Mouse (Mus musculus): Measurements from ENCODE around the gene Kif9.

Kif9 gene

DNA sequence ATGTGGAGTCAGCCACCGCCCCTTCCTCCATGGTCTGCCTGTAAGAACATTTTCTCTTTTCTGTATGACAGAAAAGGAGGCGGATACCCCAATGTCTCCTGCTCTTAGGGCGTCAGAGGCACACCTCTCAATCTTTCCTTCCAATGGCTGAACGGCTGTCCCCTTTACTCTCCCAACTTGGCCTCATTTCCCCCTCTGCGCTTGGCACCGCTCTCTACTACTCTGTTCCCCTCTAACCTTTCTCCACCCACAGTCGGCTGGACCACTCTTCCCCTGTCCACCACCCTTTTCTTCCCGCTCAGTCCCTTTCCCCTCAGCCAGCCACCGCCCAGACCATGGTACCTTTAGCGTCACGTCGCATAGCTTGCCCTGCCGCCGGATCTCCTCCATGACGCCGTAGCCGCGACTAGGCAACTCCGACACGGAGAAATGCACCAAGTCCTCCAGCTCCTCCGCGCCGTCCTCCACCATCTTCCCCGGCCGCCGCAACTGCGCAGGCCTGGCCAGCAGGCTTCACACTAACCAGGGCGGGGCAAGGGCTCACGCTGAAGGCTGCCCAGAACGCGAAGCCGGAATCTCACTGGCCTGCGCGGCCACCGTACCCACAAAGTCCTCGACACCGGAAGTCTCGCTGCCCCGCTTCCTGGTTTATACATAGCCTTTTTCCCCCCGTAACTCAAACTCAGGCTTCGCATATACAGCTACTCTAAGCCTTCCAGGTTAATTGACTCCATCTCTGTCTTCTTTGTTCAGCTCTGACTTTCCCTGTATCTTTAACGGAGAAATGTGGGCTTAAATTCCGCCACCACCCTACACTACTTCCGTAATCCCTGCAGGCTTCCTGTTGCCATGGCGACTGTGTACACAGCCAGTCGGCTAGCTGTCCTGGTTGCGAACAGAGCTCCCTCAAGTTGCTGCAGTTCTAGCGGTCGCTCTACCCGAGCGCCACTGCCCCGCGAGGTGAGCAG lies at the start of gene Kif9, which contains the start of gene Klhl18:
Kif9 (plus strand) TSS at position 835 of the 968 bp plus-strand sequence.
Klhl18 (minus strand) TSS at position 571 of the 968 bp plus-strand sequence.
- DNase-seq (ENCODE audit: low read depth) = peak; percentile 97

DNA sequence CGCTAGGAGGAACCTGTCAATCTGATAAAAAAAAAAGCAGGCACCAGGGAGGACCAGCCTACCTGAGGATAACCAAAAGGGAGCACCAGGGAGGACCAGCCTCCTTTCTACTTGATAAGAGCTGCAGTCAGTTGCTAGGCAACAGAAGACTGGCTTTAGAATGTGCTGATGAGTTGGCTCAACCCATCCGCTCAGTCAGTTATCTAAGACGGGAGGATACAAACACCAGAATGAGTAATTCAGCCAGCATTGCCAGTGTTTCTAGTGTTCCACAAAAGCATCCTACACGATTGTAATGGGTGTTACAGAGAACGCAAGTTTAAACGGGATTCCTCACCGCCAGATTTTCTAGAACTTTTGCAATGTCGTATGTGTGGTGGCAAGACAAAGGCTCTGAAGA lies 45.5 kb upstream of the Kif9 start:
- no peak for DNase-seq (ENCODE audit: low read depth)

GRCm38 (mm10) chr9:110433045-110433444 lies 43.7 kb upstream of the Kif9 start:
- DNase-seq (ENCODE audit: low read depth) = no peak

GRCm38 (mm10) chr9:110436041-110436440 lies 40.7 kb upstream of the Kif9 start:
- DNase-seq (ENCODE audit: low read depth) = no peak

GRCm38 (mm10) chr9:110440049-110440448 lies 36.7 kb upstream of the Kif9 start:
- no peak for DNase-seq (ENCODE audit: low read depth)

- DNase-seq (ENCODE audit: low read depth) = no peak
These were observed 36.2 kb upstream of the Kif9 start for GRCm38 (mm10) chr9:110440559-110440958.

GRCm38 (mm10) chr9:110448356-110448755 lies 28.4 kb upstream of the Kif9 start:
- DNase-seq (ENCODE audit: low read depth) = no peak

- peak; percentile 93 for DNase-seq (ENCODE audit: low read depth)
These were observed 27.7 kb upstream of the Kif9 start for GRCm38 (mm10) chr9:110448857-110449617.

- DNase-seq (ENCODE audit: low read depth) = peak; percentile 40
These were observed 24.2 kb upstream of the Kif9 start for GRCm38 (mm10) chr9:110452523-110452922.

DNA sequence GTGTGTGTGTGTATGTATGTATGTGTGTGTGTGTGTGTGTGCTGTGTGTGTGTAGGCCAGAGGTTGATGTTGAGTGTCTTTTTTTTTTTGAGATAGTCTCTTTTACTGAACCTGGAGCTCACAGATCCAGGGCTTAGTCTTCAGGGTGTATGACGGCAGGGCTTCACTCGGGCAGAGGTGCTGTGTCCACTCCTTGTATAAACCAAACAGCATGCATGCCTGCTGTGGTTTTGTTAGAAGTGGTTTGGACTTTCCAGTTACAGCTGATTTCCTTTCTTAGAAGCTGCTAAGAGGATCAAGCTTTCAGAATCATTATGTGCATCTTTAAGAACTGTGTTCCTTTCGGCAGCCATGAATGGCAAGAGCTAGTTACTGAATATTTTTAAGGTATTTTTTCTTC lies 18.8 kb upstream of the Kif9 start:
- peak; percentile 57 for DNase-seq (ENCODE audit: low read depth)

DNA sequence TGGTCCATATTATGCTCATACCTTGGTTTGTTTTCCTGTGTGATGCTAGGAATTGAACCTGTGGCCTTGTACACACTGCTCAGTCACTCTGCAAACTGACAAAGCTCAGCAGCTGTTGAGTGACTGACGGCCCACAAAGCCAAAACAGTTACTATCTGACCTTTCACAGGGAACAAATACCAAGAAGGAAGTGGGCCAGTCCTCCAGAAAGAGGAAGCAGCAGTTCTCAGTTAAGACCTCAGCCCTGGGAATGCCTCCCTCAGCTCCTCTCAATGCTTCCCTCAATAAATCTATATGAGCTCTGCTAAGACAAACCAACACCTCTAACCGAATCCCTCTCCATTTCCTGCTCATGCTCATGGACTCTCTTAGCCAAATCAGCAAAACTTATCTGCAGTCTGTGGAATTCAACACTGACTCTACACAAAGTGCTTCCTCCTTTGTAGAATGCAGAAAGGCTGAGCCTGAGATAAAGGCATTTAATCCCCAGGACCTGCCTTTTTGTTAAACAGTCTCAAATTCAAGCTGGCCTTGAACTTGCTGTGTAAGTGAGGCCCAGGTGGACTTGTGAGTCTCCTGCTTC lies 17.5 kb upstream of the Kif9 start:
- no peak for DNase-seq (ENCODE audit: low read depth)

DNA sequence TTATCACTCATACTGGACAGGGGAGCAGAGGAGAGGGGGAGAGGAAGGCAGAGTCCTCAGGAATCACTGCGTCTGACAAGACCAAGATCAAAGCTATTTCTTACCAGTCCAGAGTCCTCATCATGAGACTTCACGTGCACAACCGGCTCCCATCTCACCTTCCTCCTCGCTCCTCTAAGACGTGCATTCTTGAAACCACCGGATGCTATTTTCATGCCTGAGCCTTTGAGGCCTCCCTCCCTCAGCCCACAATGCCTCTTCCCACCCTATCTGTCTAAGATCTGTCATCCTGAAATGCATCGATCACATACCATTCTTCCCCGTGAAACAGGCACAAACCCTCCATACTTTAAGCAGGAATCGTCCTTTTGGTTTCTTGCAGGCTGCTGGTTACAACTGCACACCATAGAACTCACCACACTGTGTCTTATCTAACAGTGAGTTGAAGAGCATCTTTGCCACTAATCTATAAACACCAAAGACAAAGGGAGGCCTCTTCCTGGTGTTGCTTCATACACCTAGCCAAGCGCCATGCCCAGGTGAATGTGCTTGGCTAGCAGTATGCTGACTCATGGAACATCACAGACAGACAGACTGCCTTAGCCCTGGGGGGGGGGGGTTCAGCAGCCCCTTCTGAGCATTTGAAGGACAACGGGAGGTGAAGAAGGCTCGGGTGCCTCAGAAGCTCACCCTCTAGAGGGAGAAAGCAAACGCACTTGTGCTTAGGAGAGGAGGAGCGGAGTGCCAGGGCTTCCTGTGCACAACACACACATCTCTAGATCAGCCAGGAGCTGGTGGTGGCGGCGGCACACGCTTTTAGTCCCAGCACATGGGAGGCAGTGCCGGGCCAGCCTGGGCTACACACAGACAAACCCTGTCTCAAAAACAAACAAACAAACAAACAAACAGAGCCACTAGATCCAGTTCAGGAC lies 15.6 kb upstream of the Kif9 start:
- peak; percentile 72 for DNase-seq (ENCODE audit: low read depth)

DNA sequence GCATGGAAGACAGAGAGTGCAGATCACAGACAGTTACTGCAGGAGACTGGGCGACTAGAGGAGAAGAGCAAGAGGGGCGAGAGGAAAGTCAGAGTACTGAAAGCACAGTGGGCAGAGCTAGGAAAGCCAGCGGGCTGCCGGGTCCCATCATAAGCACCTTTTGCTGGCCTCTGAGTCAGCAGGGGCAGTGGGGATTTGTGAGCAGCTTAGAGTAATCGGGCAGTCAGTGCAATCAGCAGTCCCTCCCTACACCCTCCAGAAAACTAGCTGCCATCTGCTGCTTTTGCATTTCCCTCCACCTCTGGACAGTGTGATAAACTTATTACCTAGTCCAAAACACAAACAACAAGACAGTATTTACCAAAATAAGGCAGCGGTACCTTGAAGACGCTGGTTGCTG lies 14.4 kb upstream of the Kif9 start:
- DNase-seq (ENCODE audit: low read depth) = no peak

- no peak for DNase-seq (ENCODE audit: low read depth)
These were observed 12.7 kb upstream of the Kif9 start for GRCm38 (mm10) chr9:110463983-110464591.

- DNase-seq (ENCODE audit: low read depth) = no peak
These were observed 11.4 kb upstream of the Kif9 start for GRCm38 (mm10) chr9:110465336-110465735.

- peak; percentile 81 for DNase-seq (ENCODE audit: low read depth)
These were observed 10.6 kb upstream of the Kif9 start for GRCm38 (mm10) chr9:110466179-110466578.

- no peak for DNase-seq (ENCODE audit: low read depth)
These were observed 1.2 kb downstream of the Kif9 start for GRCm38 (mm10) chr9:110477951-110478350.

DNA sequence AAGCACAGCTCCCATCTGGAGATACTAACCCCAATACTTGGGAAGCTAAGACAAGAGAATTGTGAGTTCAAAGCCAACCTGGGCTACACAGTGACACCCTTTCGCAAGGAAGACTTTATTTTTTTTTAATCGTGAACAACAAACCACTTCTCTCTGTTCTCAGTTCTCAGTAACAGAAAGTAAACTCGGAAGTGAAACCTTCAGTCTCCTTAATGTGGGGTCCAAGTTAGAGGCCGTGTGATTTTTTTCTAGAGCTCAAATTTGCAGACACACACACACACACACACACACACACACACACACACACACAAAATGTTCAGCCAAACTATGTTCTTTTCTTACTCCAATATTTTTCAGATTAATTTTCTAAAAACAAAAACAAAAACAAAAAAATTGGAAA lies 1.9 kb downstream of the Kif9 start:
- DNase-seq (ENCODE audit: low read depth) = no peak

DNA sequence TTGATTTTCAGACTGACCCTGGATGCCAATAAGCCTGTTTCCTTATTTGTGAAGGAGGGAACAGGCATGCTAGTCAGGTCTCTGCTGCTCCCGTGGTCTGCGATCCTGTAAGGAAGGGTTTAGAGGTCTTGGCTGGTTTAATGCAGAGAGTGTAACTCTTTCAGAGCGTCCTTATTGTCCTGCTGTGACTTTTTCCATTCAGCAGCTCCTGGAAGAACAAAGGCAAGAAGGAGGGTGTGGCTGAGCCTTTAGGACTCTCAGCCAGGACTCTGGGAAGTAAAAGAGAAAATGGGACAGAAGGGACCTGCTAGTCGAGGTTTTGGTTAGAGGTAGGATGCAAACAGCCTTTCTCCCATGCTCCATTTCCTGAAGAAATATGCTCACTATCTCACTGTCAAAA lies 12.1 kb downstream of the Kif9 start:
- no peak for DNase-seq (ENCODE audit: low read depth)

- peak; percentile 40 for DNase-seq (ENCODE audit: low read depth)
These were observed 14.2 kb downstream of the Kif9 start for GRCm38 (mm10) chr9:110490913-110491312.

- DNase-seq (ENCODE audit: low read depth) = no peak
These were observed 49.0 kb downstream of the Kif9 start for GRCm38 (mm10) chr9:110525737-110526136.
